Mouse (Mus musculus): ENCODE results near the gene Cdhr5.

Cdhr5 gene

GRCm38 (mm10) chr7:141276546-141276945 is at the start of gene Cdhr5:
Gene Cdhr5, minus strand, starts transcription at chr7:141276786.
- no peak for DNase-seq (ENCODE audit: low spot score in 2 of 2)

- DNase-seq (ENCODE audit: low spot score in 2 of 2) = no peak
Observed at GRCm38 (mm10) chr7:141324686-141325085, 48.1 kb upstream of the Cdhr5 start.

- DNase-seq (ENCODE audit: low spot score in 2 of 2) = no peak
Observed at GRCm38 (mm10) chr7:141319446-141319845, 42.9 kb upstream of the Cdhr5 start.

- no peak for DNase-seq (ENCODE audit: low spot score in 2 of 2)
Observed at GRCm38 (mm10) chr7:141317619-141318132, 41.1 kb upstream of the Cdhr5 start.

- DNase-seq (ENCODE audit: low spot score in 2 of 2) = no peak
Observed at GRCm38 (mm10) chr7:141315974-141316373, 39.4 kb upstream of the Cdhr5 start.

GRCm38 (mm10) chr7:141315076-141315475 is 38.5 kb upstream of the Cdhr5 start:
- no peak for DNase-seq (ENCODE audit: low spot score in 2 of 2)

GRCm38 (mm10) chr7:141314416-141314815 is 37.8 kb upstream of the Cdhr5 start:
- no peak for DNase-seq (ENCODE audit: low spot score in 2 of 2)

GRCm38 (mm10) chr7:141304537-141304936 is 28.0 kb upstream of the Cdhr5 start:
- no peak for DNase-seq (ENCODE audit: low spot score in 2 of 2)

GRCm38 (mm10) chr7:141302702-141303268 is 26.2 kb upstream of the Cdhr5 start:
- no peak for DNase-seq (ENCODE audit: low spot score in 2 of 2)

- DNase-seq (ENCODE audit: low spot score in 2 of 2) = no peak
Observed at GRCm38 (mm10) chr7:141301386-141301785, 24.8 kb upstream of the Cdhr5 start.

GRCm38 (mm10) chr7:141299175-141299574 is 22.6 kb upstream of the Cdhr5 start:
- DNase-seq (ENCODE audit: low spot score in 2 of 2) = no peak

- DNase-seq (ENCODE audit: low spot score in 2 of 2) = no peak
Observed at GRCm38 (mm10) chr7:141297926-141298650, 21.5 kb upstream of the Cdhr5 start.

- DNase-seq (ENCODE audit: low spot score in 2 of 2) = no peak
Observed at GRCm38 (mm10) chr7:141294479-141294878, 17.9 kb upstream of the Cdhr5 start.

- no peak for DNase-seq (ENCODE audit: low spot score in 2 of 2)
Observed at GRCm38 (mm10) chr7:141293852-141294471, 17.4 kb upstream of the Cdhr5 start.

- no peak for DNase-seq (ENCODE audit: low spot score in 2 of 2)
Observed at GRCm38 (mm10) chr7:141292583-141293388, 16.2 kb upstream of the Cdhr5 start.

- DNase-seq (ENCODE audit: low spot score in 2 of 2) = no peak
Observed at GRCm38 (mm10) chr7:141291921-141292582, 15.5 kb upstream of the Cdhr5 start, which contains the start of gene Drd4. Gene Drd4, plus strand, starts transcription at chr7:141292006.

GRCm38 (mm10) chr7:141288042-141288441 is 11.5 kb upstream of the Cdhr5 start:
- no peak for DNase-seq (ENCODE audit: low spot score in 2 of 2)

GRCm38 (mm10) chr7:141282756-141283155 is 6.2 kb upstream of the Cdhr5 start:
- DNase-seq (ENCODE audit: low spot score in 2 of 2) = no peak

GRCm38 (mm10) chr7:141281442-141281841 is 4.9 kb upstream of the Cdhr5 start:
- DNase-seq (ENCODE audit: low spot score in 2 of 2) = no peak

- no peak for DNase-seq (ENCODE audit: low spot score in 2 of 2)
Observed at GRCm38 (mm10) chr7:141278766-141279590, 2.4 kb upstream of the Cdhr5 start, which contains the start of gene Sct. Gene Sct, minus strand, starts transcription at chr7:141279133.
